Mouse (Mus musculus) midbrain, embryonic 13.5 days (tissue): ENCODE measurements at regions not wholly inside any gene's neighbourhood (a gene's known extent, or its start where the extent isn't known, plus 50 kb on each side); places are given as distances from the start of the nearest gene placed in this dataset.

Source experiments
- ATAC-seq: fragments of 200-750 bp; cut with Nextera tagmentation; 2 replicates; pipeline ENCODE4 v1.8.0; 2017; ENCODE audit warnings: mild to moderate bottlenecking, moderate TSS enrichment, moderate library complexity
- H3K27ac ChIP-seq: fragments of 300-500 bp; sonication (generic); 2 replicates; pipeline ENCODE4 v1.5.1; 2015; ENCODE audit warnings: inconsistent platforms, mild to moderate bottlenecking, moderate library complexity
- H3K27me3 ChIP-seq: fragments of 300-500 bp; sonication (generic); 2 replicates; pipeline ENCODE4 v1.6.1; 2015; ENCODE audit warnings: mild to moderate bottlenecking, inconsistent platforms
- H3K36me3 ChIP-seq: fragments of 300-500 bp; sonication (generic); 2 replicates; pipeline ENCODE4 v1.6.1; 2015; ENCODE audit warnings: mild to moderate bottlenecking, inconsistent platforms
- H3K4me1 ChIP-seq: fragments of 300-500 bp; sonication (generic); replicated peaks from 2 replicates; pipeline ENCODE4 v1.6.1; 2015; ENCODE audit warnings: inconsistent platforms
- H3K4me2 ChIP-seq: fragments of 300-500 bp; sonication (generic); replicated peaks from 2 replicates; pipeline ENCODE4 v1.6.1; 2015; ENCODE audit warnings: moderate library complexity, mild to moderate bottlenecking, inconsistent platforms
- H3K4me3 ChIP-seq: fragments of 300-500 bp; sonication (generic); replicated peaks from 2 replicates; pipeline ENCODE4 v1.5.1; 2015; ENCODE audit warnings: mild to moderate bottlenecking, inconsistent platforms
- H3K9ac ChIP-seq: fragments of 300-500 bp; sonication (generic); replicated peaks from 2 replicates; pipeline ENCODE4 v1.6.1; 2015; ENCODE audit warnings: mild to moderate bottlenecking, inconsistent platforms
- H3K9me3 ChIP-seq: fragments of 300-500 bp; sonication (generic); 2 replicates; pipeline ENCODE4 v1.6.1; 2016; ENCODE audit warnings: mild to moderate bottlenecking, inconsistent platforms
- WGBS: fragments of 180-500 bp; shearing (Covaris S2); methylation state at CpG from one replicate; pipeline ENCODE4 v1.1.7; 2015; 5-methylcytosine and 5-hydroxymethylcytosine counted together

DNA sequence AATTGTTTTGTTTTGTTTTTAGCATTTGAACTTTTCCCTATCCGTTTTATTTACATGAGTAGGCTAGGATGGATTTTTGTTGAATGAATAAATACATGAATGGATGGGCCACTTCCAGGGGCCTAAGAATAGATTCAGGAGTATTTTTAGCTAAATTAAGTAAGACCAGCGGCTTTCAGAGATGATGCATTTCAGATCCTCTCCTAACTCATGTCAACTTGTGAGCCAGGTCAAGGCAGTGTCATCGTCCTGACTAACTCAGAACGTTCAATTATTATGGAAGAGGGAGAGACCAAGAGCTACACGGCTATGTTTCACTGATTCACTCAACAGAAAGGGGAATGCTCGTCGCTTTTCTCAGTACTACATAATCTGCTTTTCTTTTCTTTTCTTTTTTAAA lies 75.5 kb upstream of the Tsc22d2 start:
- Histone ChIP-seq H3K4me1 (peaks cover 14% of the 10 kb centered on the region), H3K36me3 (no peaks in the 10 kb centered on the region), H3K27me3 (no peaks in the 10 kb centered on the region), H3K9me3 (no peaks in the 10 kb centered on the region), H3K27ac (no peak overlapping the region), H3K4me3 (no peak overlapping the region), H3K4me2 (no peak overlapping the region), H3K9ac (no peak overlapping the region)
- 89% methylated on average over 7 of the region's 7 CpGs for WGBS
- no peak for ATAC-seq

DNA sequence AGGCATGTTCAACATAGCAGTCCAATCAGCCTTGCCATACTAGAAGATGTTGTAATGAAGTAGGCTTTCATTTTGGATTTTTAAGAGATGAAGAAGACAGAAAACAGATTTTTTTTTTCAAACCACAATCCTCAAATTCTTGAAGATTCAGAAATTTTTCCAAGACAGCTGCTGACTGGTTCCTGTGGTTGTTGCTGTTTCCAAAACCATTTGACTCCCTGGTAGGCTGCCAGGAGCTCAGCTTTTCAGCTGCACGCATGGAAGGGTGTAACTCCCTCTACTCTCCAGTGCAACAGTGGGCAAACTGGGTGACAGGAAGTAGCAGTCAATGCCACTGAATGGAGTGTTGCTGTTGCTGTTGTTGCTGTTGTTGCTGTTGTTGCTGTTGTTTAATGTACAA lies 72.4 kb upstream of the Tsc22d2 start:
- H3K9ac ChIP-seq: no peak overlapping the region
- 96% methylated on average over 1 of the region's 1 CpGs for WGBS
- no peak overlapping the region for H3K27ac ChIP-seq
- ATAC-seq: no peak
- no peak overlapping the region for H3K4me2 ChIP-seq
- H3K4me1 ChIP-seq: no peaks in the 10 kb centered on the region
- no peaks in the 10 kb centered on the region for H3K9me3 ChIP-seq
- no peaks in the 10 kb centered on the region for H3K36me3 ChIP-seq
- no peak overlapping the region for H3K4me3 ChIP-seq
- H3K27me3 ChIP-seq: no peaks in the 10 kb centered on the region

DNA sequence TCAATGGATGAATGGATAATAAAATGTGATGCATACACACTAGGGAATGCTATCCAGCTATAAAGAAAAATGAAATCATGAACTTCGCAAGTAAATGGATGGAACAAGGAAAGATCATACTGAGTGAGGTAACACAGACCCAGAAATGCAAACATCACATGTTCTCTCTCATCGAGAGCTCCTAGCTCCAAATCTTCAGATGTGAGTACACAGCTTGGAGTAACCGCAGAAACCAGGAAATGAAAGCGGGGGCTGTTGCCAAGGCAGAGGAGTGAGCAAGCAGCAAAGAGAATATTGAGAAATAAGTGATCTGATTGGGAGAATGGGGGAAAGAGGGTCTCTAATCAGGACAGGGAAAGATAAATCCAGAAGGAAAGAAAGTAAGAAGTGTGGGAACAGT lies 52.0 kb upstream of the Tsc22d2 start:
- Histone ChIP-seq H3K27me3 (no peaks in the 10 kb centered on the region), H3K4me2 (no peak overlapping the region), H3K4me3 (no peak overlapping the region), H3K4me1 (no peaks in the 10 kb centered on the region), H3K36me3 (no peaks in the 10 kb centered on the region), H3K27ac (no peak overlapping the region), H3K9ac (no peak overlapping the region), H3K9me3 (no peaks in the 10 kb centered on the region)
- WGBS: 93% methylated on average over 4 of the region's 4 CpGs
- no peak for ATAC-seq

DNA sequence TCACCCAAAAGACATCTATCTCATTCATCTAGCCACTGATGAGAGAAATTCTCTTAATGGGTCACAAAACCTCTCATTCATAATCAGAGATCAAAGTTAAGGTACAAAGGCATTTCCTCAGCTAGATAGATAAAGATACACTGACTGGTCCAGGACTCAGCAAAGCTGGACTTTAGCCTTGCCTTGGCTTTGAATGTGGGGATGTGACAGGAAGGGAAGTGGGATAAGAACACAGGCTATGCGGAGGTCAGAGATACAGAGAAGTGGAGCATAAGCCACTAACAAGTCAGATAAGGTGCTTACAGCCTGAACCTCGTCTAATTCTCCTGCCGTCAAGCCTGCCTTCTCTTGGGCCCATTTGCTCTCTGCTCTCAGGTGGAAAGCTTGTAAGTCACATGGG lies 50.0 kb upstream of the Tsc22d2 start:
- no peaks in the 10 kb centered on the region for H3K9me3 ChIP-seq
- H3K36me3 ChIP-seq: no peaks in the 10 kb centered on the region
- WGBS: 82% methylated on average over 3 of the region's 3 CpGs
- no peak overlapping the region for H3K4me3 ChIP-seq
- no peak for ATAC-seq
- no peak overlapping the region for H3K4me2 ChIP-seq
- no peak overlapping the region for H3K27ac ChIP-seq
- no peaks in the 10 kb centered on the region for H3K27me3 ChIP-seq
- H3K9ac ChIP-seq: no peak overlapping the region
- H3K4me1 ChIP-seq: no peaks in the 10 kb centered on the region
